Mouse (Mus musculus): Measurements from ENCODE around the gene Myo5a. TPM values are rescaled to one million over a fixed set of nuclear protein-coding genes. Genes with fewer than 3 reads are reported as not detected.

Gene Myo5a
- polyA plus RNA-seq, 1 experiment from 2014 or later = 34.5 TPM

DNA sequence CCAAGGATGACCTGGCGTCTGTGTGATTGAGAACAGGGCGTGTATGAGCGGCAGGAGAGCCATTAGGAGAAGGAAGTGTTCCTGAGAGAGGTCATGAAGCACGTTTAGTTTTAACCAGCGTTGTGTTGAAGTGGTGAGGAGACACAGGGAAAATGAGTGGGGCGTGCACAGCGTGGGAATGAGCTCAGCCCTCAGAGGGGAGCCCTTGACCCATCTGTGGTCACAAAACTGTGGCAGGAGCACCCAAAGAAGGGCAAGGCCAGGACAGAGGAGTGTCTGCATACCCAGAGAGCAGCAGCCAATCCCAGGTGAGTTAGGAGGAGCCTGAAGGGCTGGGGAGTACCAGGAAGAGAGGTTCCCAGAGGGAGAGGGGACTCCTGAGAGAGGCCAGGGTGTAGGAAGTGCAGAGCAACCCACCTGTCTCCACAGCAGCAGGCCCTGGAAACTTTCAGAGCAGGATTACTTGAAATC is 163.5 kb downstream of the Myo5a start:
- Histone ChIP-seq H3K27ac (ENCODE audit: low read length) (no peak overlapping the region), H3K4me1 (replicated peaks; ENCODE audit: control insufficient read depth, insufficient read depth, low read length) (peaks cover 11% of the 10 kb centered on the region), H3K27me3 (replicated peaks; ENCODE audit: control insufficient read depth, insufficient read depth, low read length) (peaks cover 15% of the 10 kb centered on the region), H3K36me3 (ENCODE audit: control insufficient read depth, insufficient read depth) (no peaks in the 10 kb centered on the region), H3K9me3 (ENCODE audit: control insufficient read depth, low read length) (no peaks in the 10 kb centered on the region), H3K4me3 (replicated peaks; ENCODE audit: low read length) (no peak overlapping the region), H3K9ac (replicated peaks; ENCODE audit: low read depth, low read length) (no peak overlapping the region), H3K4me2 (ENCODE audit: low read length) (no peak overlapping the region)
- 35% methylated on average over 7 of the region's 7 CpGs for WGBS
- no peak for ATAC-seq

DNA sequence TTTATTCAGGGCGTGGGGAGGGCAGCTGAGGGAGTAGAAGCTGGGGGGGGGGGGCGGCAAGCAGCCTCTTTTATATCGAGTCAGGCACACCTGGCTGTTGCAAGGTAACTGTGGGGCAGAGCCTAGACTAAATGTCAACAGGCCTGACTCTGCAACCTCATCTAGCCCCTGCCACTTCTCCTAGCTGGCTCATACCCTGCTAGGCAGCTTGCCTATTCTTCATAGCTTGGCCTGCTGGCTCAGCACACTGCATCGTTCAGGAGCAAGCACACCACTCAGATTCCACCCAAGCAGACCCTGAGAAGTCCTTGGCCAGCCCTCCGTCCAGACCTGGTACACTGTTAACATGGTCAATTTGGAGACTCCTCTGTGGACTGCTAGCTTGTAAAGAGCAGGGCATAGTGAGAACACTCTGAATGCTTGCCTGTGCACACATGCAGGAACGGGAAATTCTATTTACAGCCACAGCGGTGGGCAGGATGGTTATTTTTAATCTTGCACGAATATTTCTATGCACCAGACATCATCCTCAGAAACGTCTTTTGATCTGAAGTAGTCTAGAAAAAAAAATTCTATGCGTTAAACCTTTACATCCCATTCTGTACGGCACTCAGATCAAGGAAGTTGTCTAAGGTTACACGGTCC is 164.3 kb downstream of the Myo5a start:
- H3K9ac ChIP-seq (replicated peaks; ENCODE audit: low read depth, low read length) = no peak overlapping the region
- no peak overlapping the region for H3K27ac ChIP-seq (ENCODE audit: low read length)
- H3K4me3 ChIP-seq (replicated peaks; ENCODE audit: low read length) = no peak overlapping the region
- H3K27me3 ChIP-seq (replicated peaks; ENCODE audit: control insufficient read depth, insufficient read depth, low read length) = peaks cover 15% of the 10 kb centered on the region
- no peak for ATAC-seq
- H3K9me3 ChIP-seq (ENCODE audit: control insufficient read depth, low read length) = no peaks in the 10 kb centered on the region
- H3K36me3 ChIP-seq (ENCODE audit: control insufficient read depth, insufficient read depth) = no peaks in the 10 kb centered on the region
- no peak overlapping the region for H3K4me2 ChIP-seq (ENCODE audit: low read length)
- H3K4me1 ChIP-seq (replicated peaks; ENCODE audit: control insufficient read depth, insufficient read depth, low read length) = peaks cover 11% of the 10 kb centered on the region
- 72% methylated on average over 12 of the region's 12 CpGs for WGBS

DNA sequence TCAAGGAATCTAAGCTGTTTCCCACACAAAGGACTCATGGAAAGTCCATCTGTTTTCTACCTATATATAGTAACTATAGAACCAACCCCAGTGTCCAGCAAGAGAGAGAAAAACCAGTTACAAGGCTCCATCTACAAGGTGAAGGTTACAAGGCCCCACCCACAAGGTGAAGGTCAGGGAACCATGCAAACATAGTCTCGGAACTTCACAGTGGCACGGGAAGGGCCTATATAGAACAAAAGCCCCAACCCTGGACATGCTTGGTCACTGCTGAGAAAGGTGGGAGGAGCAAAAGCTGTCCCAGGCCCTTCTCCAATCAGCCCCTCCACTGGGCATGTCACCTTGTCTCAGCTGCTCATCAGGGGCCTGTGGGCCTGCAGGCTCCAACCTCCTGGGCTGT is 164.9 kb downstream of the Myo5a start:
- WGBS = 56% methylated on average over 2 of the region's 2 CpGs
- Histone ChIP-seq H3K27ac (ENCODE audit: low read length) (no peak overlapping the region), H3K4me2 (ENCODE audit: low read length) (no peak overlapping the region), H3K4me3 (replicated peaks; ENCODE audit: low read length) (no peak overlapping the region), H3K4me1 (replicated peaks; ENCODE audit: control insufficient read depth, insufficient read depth, low read length) (peaks cover 11% of the 10 kb centered on the region), H3K9me3 (ENCODE audit: control insufficient read depth, low read length) (no peaks in the 10 kb centered on the region), H3K27me3 (replicated peaks; ENCODE audit: control insufficient read depth, insufficient read depth, low read length) (peaks cover 15% of the 10 kb centered on the region), H3K36me3 (ENCODE audit: control insufficient read depth, insufficient read depth) (no peaks in the 10 kb centered on the region), H3K9ac (replicated peaks; ENCODE audit: low read depth, low read length) (no peak overlapping the region)
- no peak for ATAC-seq

DNA sequence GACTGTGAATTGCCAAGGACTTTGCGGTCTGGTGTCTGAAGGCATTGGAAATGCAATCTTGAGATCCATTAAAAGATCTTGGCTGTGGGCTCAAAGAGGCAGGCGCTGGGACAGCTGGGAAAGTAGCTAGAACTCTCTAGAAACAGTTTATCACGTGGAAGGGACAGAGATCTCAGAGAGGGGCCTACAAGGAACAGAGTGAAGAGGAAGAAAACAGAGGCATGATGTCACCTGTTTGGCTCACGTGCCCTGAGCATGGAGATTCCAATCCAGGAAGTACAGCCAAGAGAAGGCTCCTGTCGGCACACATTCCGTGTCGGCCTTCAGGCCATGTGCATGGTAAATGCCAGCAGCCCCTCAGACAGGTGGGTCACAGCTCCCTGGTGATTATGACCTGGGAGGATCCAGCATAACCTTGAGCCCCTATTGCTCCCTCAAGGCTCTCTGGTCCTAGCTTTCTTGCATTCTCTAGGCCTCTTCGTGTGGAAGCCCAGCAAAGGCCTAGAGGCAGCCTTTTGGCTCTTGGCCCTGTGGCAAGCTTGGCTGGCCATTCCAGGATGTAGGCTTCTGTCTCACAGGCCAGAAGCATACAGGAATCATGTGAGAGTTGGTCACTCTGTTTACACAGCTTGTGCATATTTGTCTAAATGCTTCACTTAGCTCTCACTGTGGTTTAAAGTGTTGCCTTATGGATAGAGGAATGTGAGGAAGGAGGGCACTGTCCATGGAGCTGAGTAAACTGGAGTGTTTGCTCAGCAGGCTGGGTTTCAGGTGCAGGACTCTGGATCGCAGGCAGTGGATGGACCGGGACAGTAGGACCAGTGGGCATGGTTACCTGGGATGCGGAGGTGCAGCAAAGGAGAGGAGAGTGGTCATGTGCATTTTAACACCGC is 165.8 kb downstream of the Myo5a start:
- WGBS = 84% methylated on average over 12 of the region's 12 CpGs
- H3K9ac ChIP-seq (replicated peaks; ENCODE audit: low read depth, low read length) = no peak overlapping the region
- no peak for ATAC-seq
- H3K9me3 ChIP-seq (ENCODE audit: control insufficient read depth, low read length) = no peaks in the 10 kb centered on the region
- H3K4me2 ChIP-seq (ENCODE audit: low read length) = no peak overlapping the region
- H3K27me3 ChIP-seq (replicated peaks; ENCODE audit: control insufficient read depth, insufficient read depth, low read length) = peaks cover 12% of the 10 kb centered on the region
- no peak overlapping the region for H3K4me3 ChIP-seq (replicated peaks; ENCODE audit: low read length)
- no peaks in the 10 kb centered on the region for H3K36me3 ChIP-seq (ENCODE audit: control insufficient read depth, insufficient read depth)
- H3K27ac ChIP-seq (ENCODE audit: low read length) = no peak overlapping the region
- H3K4me1 ChIP-seq (replicated peaks; ENCODE audit: control insufficient read depth, insufficient read depth, low read length) = peaks cover 9% of the 10 kb centered on the region

DNA sequence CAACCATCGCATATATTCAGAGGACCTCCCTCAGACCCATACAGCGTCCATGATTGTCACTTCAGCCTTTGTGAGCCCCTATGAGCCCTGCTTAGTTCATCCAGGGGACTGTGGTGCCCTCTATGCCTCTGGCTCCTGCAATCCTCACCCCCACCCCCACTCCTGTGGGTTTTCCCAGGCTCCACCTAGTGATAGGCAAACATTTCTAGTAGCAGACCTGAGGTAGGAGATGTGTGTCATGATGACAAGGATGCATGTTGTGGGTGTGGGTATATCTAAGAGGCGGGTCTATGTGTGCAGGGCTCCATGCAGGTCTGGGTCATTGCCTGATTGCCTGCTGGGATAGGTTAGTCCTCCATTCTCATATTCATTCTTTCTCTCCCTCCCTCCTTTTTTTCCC is 167.4 kb downstream of the Myo5a start:
- Histone ChIP-seq H3K4me2 (ENCODE audit: low read length) (no peak overlapping the region), H3K27me3 (replicated peaks; ENCODE audit: control insufficient read depth, insufficient read depth, low read length) (no peaks in the 10 kb centered on the region), H3K9ac (replicated peaks; ENCODE audit: low read depth, low read length) (no peak overlapping the region), H3K4me3 (replicated peaks; ENCODE audit: low read length) (no peak overlapping the region), H3K9me3 (ENCODE audit: control insufficient read depth, low read length) (no peaks in the 10 kb centered on the region), H3K36me3 (ENCODE audit: control insufficient read depth, insufficient read depth) (no peaks in the 10 kb centered on the region), H3K27ac (ENCODE audit: low read length) (no peak overlapping the region), H3K4me1 (replicated peaks; ENCODE audit: control insufficient read depth, insufficient read depth, low read length) (no peaks in the 10 kb centered on the region)
- 80% methylated on average over 3 of the region's 3 CpGs for WGBS
- ATAC-seq = no peak

DNA sequence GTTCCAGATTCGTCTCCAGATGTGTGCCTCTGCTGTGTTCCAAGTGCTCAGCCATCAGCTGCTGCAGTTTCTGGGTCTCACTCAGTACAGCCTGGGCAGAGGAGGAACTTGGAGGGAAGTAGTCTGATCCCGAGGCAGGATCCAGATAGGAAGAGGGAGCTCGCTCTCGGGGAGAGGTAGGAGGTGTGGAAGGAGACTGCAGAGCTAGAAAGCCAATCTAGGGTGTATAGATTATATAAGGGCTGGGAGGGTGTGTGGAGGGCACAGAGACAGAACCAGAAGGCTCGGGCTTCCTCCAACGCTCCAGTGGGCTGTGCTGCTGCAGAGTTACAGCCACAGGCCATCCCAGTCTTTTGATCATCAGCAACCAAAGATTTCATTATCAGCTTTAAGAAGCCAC is 172.2 kb downstream of the Myo5a start:
- Histone ChIP-seq H3K4me3 (replicated peaks; ENCODE audit: low read length) (no peak overlapping the region), H3K4me2 (ENCODE audit: low read length) (no peak overlapping the region), H3K9me3 (ENCODE audit: control insufficient read depth, low read length) (no peaks in the 10 kb centered on the region), H3K36me3 (ENCODE audit: control insufficient read depth, insufficient read depth) (no peaks in the 10 kb centered on the region), H3K4me1 (replicated peaks; ENCODE audit: control insufficient read depth, insufficient read depth, low read length) (no peaks in the 10 kb centered on the region), H3K27me3 (replicated peaks; ENCODE audit: control insufficient read depth, insufficient read depth, low read length) (no peaks in the 10 kb centered on the region), H3K27ac (ENCODE audit: low read length) (no peak overlapping the region), H3K9ac (replicated peaks; ENCODE audit: low read depth, low read length) (no peak overlapping the region)
- no peak for ATAC-seq
- 84% methylated on average over 6 of the region's 6 CpGs for WGBS

DNA sequence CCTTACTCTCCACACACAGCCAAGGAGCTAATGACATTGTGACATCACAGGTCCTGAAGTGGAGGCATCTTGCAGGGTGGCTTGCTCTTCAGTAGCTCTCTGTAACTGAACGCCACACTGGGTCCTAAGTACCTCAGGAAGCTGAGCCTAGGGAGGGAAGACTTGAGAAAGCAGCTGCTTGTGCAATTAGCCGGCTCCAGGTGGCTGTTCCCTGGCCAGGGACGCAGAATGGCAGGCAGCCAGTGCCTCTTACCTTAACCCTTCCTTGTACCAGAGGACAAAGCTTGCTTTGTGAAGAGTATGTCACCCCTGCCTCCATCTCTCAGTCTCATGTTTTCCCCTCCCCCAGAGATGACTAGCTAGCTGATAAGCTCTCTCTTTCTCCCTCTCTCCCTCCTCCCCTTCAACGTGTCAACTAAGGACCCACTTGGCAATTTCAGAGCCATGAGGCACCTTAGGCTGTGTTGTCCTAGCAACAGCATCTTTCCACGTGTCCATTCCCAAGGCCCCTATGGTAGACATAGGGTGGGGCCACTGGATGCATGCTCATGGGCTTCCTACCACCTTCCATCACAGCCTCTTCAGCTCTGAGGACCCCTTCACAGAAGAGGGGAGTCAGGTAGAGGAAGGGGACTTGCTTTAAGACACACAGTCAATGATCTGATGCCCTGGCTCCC is 173.1 kb downstream of the Myo5a start:
- no peak overlapping the region for H3K4me2 ChIP-seq (ENCODE audit: low read length)
- H3K9ac ChIP-seq (replicated peaks; ENCODE audit: low read depth, low read length) = no peak overlapping the region
- ATAC-seq = peak; percentile 33; the same call in 1 of the 2 replicates
- no peaks in the 10 kb centered on the region for H3K9me3 ChIP-seq (ENCODE audit: control insufficient read depth, low read length)
- H3K4me3 ChIP-seq (replicated peaks; ENCODE audit: low read length) = no peak overlapping the region
- no peaks in the 10 kb centered on the region for H3K36me3 ChIP-seq (ENCODE audit: control insufficient read depth, insufficient read depth)
- WGBS = 18% methylated on average over 5 of the region's 5 CpGs
- no peaks in the 10 kb centered on the region for H3K27me3 ChIP-seq (replicated peaks; ENCODE audit: control insufficient read depth, insufficient read depth, low read length)
- H3K4me1 ChIP-seq (replicated peaks; ENCODE audit: control insufficient read depth, insufficient read depth, low read length) = no peaks in the 10 kb centered on the region
- H3K27ac ChIP-seq (ENCODE audit: low read length) = no peak overlapping the region

DNA sequence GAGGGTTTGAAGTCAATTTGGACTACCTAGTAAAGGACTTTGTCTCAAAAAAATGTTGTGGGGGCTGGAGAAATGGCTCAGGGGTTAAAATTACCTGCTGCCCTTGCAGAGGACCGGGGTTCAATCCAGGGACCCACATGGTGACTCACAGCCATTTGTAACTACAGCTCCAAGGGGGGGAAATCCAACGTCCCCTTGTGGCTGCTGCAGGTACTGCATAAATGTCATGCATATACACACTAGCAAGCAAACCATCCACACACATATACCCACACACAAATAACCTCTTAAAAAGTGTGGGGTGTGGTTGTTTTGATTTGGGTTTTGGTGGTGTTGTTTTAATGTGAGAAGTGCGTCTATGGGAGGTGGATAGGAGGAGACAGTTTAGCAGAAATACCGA is 173.7 kb downstream of the Myo5a start:
- H3K4me3 ChIP-seq (replicated peaks; ENCODE audit: low read length) = no peak overlapping the region
- WGBS = 81% methylated on average over 4 of the region's 4 CpGs
- no peaks in the 10 kb centered on the region for H3K4me1 ChIP-seq (replicated peaks; ENCODE audit: control insufficient read depth, insufficient read depth, low read length)
- H3K4me2 ChIP-seq (ENCODE audit: low read length) = no peak overlapping the region
- no peak for ATAC-seq
- H3K27me3 ChIP-seq (replicated peaks; ENCODE audit: control insufficient read depth, insufficient read depth, low read length) = no peaks in the 10 kb centered on the region
- H3K36me3 ChIP-seq (ENCODE audit: control insufficient read depth, insufficient read depth) = no peaks in the 10 kb centered on the region
- H3K9me3 ChIP-seq (ENCODE audit: control insufficient read depth, low read length) = no peaks in the 10 kb centered on the region
- H3K9ac ChIP-seq (replicated peaks; ENCODE audit: low read depth, low read length) = no peak overlapping the region
- no peak overlapping the region for H3K27ac ChIP-seq (ENCODE audit: low read length)
